Mouse (Mus musculus): ENCODE measurements around the gene Elovl7.

DNA sequence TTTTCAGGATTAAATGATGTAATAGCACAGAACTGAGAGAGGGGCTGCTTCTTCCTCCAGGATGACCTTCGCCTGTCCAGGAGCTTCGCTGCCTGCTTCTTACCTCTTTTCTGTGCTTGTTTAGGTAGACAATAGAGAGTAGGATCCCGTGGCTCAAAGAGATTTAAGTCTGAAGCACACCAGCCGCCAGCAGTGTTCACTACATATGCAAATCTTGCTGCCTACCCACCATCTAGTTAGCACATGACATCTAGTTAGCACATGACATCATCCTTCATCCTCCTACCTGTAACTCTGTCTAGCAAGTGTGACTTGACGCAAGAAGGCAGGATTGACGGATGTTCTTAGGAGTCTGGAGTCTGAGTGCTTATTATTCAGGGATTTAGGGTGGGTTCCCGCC lies 5.6 kb downstream of the Elovl7 start:
- no peak for TF ChIP-seq POLR2A (IDR thresholded peaks at IDR 0.05; ENCODE audit: borderline replicate concordance, low read depth, low read length)
- no peak for TF ChIP-seq CTCF (IDR thresholded peaks at IDR 0.05; ENCODE audit: low read depth, low read length)

All from bone marrow macrophage, adult 2 months (primary cell).